Mouse (Mus musculus) erythroblast, adult 5-6 weeks (primary cell): ENCODE data around the gene Poln. TPM values are rescaled to one million over a fixed set of nuclear protein-coding genes. Genes with fewer than 3 reads are reported as not detected.

Source experiments
- ATAC-seq: replicated peaks from 2 replicates; pipeline ENCODE4 v1.8.0; 2016; ENCODE audit warnings: moderate number of reproducible peaks, mild to moderate bottlenecking, moderate TSS enrichment, inconsistent platforms; ENCODE audit not compliant: poor library complexity, low FRiP score, severe bottlenecking
- total RNA-seq, 2 experiments: library from RNA; stranded (forward) in 1 of 2; stranded (reverse) in 1 of 2; fragments of 150-400 nt in 1 of 2; fragments of 200-764, 138-1000 nt in 1 of 2; gene quantifications; 2 replicates each; pipeline versions ENCODE4 v1.2.3 to v1.2.4; 2015 to 2017; ENCODE audit warnings: low replicate concordance in 2 of 2

The Poln gene
- total RNA-seq, 2 experiments from 2014 or later = 1.7 to 5.0 TPM

GRCm38 (mm10) chr5:33997051-33997741 lies 172.1 kb downstream of the Poln start:
- no peak for ATAC-seq

- ATAC-seq = no peak
Measured at GRCm38 (mm10) chr5:33996694-33997045, 172.6 kb downstream of the Poln start.

DNA sequence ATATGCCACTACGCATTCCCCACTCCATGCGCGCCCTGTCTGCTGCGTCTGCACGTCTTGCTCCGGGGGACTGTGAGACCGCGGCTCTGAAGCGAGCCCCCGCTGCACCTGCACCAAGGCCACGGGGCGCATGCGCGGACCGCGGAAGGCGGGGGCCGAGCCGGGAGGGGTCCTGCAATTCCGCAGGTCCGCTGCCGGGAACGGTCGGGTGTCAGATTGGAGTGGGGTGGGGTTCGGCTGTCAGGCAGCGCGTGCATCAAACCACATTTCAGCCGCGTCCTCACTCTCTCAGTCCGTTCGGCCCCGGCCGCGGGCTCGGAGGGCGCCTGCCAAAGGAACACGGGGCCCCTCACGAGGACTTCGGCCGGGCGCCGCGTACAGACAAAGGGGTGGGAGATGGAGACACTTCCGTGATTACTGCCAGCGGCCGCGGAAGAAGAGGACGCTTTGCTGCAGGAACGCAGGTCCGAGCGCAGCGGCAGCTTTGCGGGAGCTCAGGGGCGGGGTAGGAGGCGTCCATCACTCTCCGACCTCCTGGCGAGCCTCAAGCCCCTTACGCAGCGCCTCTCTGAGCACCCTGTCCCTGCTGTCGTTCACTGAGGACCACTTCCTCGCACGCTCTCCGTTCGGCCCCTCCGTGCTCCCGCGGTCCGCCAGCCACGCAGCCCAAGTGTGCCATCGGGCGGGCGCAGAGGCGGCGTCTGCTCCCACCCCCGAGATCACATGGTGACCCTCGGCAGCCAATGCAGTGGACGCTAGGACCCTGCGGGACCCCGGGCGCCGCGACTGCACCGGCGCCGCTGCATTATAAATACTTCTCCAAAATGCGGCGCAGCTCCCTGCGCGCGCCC lies 173.2 kb downstream of the Poln start, which contains the start of gene Nat8l:
Nat8l (plus strand) TSS at position 142 of the 851 bp plus-strand sequence.
- ATAC-seq = no peak

GRCm38 (mm10) chr5:33994671-33995625 lies 174.3 kb downstream of the Poln start:
- ATAC-seq = no peak; the same call in 1 of the 2 replicates

DNA sequence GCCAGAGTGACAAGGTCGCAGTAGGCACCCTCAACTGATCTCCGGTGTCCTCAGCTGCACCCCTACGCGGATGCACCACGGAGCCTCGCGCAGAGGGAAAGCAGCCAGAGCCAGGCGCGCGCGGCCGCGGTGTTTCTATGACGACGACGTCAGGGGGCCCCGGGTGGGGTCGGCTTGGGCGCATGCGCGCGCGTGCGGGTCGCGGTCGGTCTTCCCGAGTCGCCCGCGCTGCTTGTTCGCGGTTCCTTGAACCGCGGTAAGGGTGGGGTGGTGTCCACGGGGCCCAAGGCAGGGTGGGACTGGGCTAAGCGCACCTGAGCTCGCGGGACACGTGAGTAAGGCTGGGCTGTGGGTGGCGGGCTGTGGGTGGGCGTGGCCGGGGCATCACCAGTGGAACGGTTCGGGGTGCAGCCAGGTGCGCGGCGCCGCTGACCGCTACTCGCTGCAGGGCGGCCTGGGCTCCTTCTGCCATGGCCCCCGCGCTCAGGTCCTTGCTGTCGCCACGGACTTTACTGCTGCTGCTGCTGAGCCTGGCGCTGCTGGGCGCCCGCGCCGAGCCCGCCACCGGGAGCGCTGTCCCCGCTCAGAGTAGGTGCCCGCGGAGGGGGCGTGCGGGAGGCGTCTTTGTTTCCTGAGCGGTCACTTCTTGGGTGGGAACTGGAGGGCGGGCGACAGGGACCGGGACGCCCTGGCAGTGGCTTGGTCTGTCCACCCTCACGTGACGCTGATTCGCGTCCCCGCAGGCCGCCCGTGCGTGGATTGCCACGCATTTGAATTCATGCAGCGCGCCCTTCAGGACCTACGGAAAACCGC lies 185.7 kb downstream of the Poln start, which contains the start of gene Gm1673:
Gm1673 (plus strand) TSS at position 125 of the 813 bp plus-strand sequence.
- no peak for ATAC-seq

GRCm38 (mm10) chr5:33982731-33983259 lies 186.5 kb downstream of the Poln start:
- no peak for ATAC-seq

- no peak for ATAC-seq
Measured at GRCm38 (mm10) chr5:33976267-33976666, 193.0 kb downstream of the Poln start.

DNA sequence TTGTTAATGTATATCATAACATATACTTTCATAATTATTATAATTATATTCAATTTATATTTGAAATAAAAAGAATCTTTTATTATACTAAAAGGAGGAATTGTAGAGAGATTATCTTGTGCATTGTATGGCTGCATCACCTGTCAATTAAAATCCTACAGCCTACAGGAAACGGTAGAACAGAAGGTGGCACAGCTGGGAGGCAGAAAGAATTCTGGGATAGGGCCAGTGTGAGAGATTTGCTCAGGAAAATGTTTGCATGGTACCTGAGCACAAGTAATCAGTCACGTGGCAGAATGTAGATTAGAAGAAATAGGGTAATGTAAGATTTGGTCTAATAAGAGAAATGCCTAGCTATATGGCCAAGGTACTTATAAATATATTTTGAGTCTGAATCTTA lies 194.5 kb downstream of the Poln start:
- ATAC-seq = no peak

DNA sequence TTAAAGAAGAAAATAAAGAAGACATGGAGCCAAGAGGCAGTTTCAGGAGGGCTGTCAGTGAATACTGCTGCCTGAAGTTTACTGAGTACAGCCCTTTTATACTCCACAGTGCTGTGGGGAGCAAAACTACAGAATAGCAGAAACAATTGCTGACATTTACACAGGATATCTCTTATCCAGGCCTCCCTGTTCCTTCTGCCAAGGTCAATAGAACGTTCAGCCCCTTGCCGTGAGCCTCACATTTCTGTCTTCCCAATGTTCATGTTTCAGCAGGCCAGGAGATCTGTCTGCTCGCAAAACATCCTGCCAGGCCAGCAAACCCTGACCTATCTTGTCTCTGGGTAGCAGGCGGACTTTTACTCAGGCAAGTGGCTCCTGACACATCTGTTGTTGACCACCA lies 209.9 kb downstream of the Poln start:
- no peak for ATAC-seq

Other genes starting within 250 kb of the Poln start
- gene Nelfa, start 233.0 kb downstream of the Poln start, total RNA-seq (2015; ENCODE audit: low replicate concordance) = 11.9 and 14.6 TPM in 2 replicates
- 6.1 and 13.0 TPM in 2 replicates for gene Nelfa, start 233.0 kb downstream of the Poln start, total RNA-seq (2017; ENCODE audit: low replicate concordance)
- gene Gm1673, start 186.0 kb downstream of the Poln start, total RNA-seq (2015; ENCODE audit: low replicate concordance) = not detected in 2 replicates
- 1.5 and 3.1 TPM in 2 replicates for gene Gm1673, start 186.0 kb downstream of the Poln start, total RNA-seq (2017; ENCODE audit: low replicate concordance)
- gene Nat8l, start 173.5 kb downstream of the Poln start, total RNA-seq (2015; ENCODE audit: low replicate concordance) = 0.58 and 2.3 TPM in 2 replicates
- gene Nat8l, start 173.5 kb downstream of the Poln start, total RNA-seq (2017; ENCODE audit: low replicate concordance) = 0.42 and 0.68 TPM in 2 replicates
- gene Haus3, start 79 bp upstream of the Poln start, total RNA-seq (2015; ENCODE audit: low replicate concordance) = 18.2 and 44.4 TPM in 2 replicates
- 45.2 and 58.7 TPM in 2 replicates for gene Haus3, start 79 bp upstream of the Poln start, total RNA-seq (2017; ENCODE audit: low replicate concordance)
- 7.7 and 10.6 TPM in 2 replicates for gene Mxd4, start 18.3 kb upstream of the Poln start, total RNA-seq (2015; ENCODE audit: low replicate concordance)
- 3.8 and 5.4 TPM in 2 replicates for gene Mxd4, start 18.3 kb upstream of the Poln start, total RNA-seq (2017; ENCODE audit: low replicate concordance)
- gene Zfyve28, start 119.0 kb upstream of the Poln start, total RNA-seq (2015; ENCODE audit: low replicate concordance) = not detected in 2 replicates
- 0.42 and 0.68 TPM in 2 replicates for gene Zfyve28, start 119.0 kb upstream of the Poln start, total RNA-seq (2017; ENCODE audit: low replicate concordance)
- not detected in 2 replicates for gene Cfap99, start 119.2 kb upstream of the Poln start, total RNA-seq (2015; ENCODE audit: low replicate concordance)
- not detected in 2 replicates for gene Cfap99, start 119.2 kb upstream of the Poln start, total RNA-seq (2017; ENCODE audit: low replicate concordance)
- 32.8 and 33.4 TPM in 2 replicates for gene Rnf4, start 166.8 kb upstream of the Poln start, total RNA-seq (2015; ENCODE audit: low replicate concordance)
- 38.6 and 38.8 TPM in 2 replicates for gene Rnf4, start 166.8 kb upstream of the Poln start, total RNA-seq (2017; ENCODE audit: low replicate concordance)
- 18.0 and 18.1 TPM in 2 replicates for gene Fam193a, start 200.5 kb upstream of the Poln start, total RNA-seq (2015; ENCODE audit: low replicate concordance)
- gene Fam193a, start 200.5 kb upstream of the Poln start, total RNA-seq (2017; ENCODE audit: low replicate concordance) = 12.5 and 16.9 TPM in 2 replicates